Mouse (Mus musculus): ENCODE data around the gene Igsf11.
A peak's percentile ranks its signal among the peaks of the same experiment; 100 is the strongest.

DNA sequence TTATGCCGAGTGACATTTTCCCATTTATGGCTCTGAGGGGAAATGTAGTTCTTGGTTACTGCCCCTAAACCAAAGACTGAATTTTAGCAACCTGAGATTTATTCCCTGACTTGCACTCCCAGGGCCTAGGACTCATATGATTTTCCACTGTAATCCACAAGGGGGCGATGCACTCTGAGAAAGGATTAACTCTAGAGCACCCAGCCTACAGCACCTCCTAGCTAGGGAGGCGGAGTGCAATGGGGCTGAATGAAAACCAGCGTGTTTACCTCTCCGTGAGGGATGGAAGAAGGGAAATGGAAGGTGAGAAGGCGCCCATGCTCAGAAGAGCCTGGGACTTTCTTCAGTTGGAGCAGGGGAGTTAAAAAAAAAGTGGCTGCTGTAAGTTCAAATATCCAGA, 163.6 kb downstream of the Igsf11 start:
- TF ChIP-seq CTCF (IDR thresholded peaks at IDR 0.05; ENCODE audit: low read depth) (peak; percentile 65), EP300 (IDR thresholded peaks at IDR 0.05; ENCODE audit: low read depth) (no peak)
